Mouse (Mus musculus): Measurements from ENCODE around the gene Cep85l. TPM values are rescaled to one million over a fixed set of nuclear protein-coding genes. Genes with fewer than 3 reads are reported as not detected.

Cep85l gene
- polyA plus RNA-seq, 1 experiment from 2014 or later, result 6.6 TPM

DNA sequence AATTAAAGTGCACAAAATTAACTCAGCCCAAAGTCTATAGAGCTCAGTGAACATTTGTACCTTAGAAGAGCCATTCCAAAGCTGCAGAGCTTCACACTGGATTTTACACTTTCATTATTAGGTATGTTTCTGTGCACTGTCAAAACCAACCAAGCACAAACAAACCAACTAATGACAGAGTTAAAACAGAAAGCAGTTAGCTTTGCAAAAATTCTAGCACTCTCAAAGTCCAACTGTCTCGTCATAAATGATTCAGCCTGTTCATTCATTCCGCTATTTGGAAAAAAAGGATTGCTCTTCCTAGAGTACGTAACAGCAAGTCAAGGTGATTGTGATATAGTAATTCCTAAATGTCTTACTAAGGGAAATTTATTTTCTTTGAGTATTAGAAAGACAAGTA, 20.7 kb downstream of the Cep85l start:
- H3K9ac ChIP-seq (replicated peaks; ENCODE audit: low read length), result no peak overlapping the region

DNA sequence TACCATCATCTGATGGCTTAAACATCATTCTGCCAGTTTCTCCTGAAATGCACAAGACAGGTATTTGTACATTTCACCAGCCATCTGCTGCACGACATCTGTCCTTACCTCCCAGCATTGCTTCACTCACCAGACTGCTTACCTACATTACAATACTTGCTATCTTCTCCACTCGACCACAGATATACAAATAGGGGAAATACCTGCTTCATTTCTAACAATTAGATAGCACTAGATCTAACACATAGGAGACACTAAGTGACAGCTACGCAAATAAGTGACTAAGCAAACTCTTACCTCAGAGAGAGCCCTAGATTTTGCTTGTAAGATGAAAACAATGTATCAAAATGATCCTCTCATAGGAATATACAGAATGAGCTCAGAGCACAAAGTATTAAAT, 26.1 kb downstream of the Cep85l start:
- no peaks in the 10 kb centered on the region for H3K9me3 ChIP-seq (replicated peaks; ENCODE audit: control insufficient read depth, low read length)
- no peak overlapping the region for H3K4me3 ChIP-seq (ENCODE audit: low read depth, low read length)
- no peak overlapping the region for H3K27ac ChIP-seq (replicated peaks; ENCODE audit: low read depth, low read length)
- H3K27me3 ChIP-seq (ENCODE audit: control insufficient read depth, insufficient read depth, low read length), result no peaks in the 10 kb centered on the region
- H3K4me2 ChIP-seq (ENCODE audit: low read depth, low read length), result no peak overlapping the region
- H3K36me3 ChIP-seq (replicated peaks; ENCODE audit: control insufficient read depth, insufficient read depth, low read depth, low read length), result no peaks in the 10 kb centered on the region; the same call in none of the 2 replicates
- ATAC-seq (replicated peaks; ENCODE audit: insufficient number of reproducible peaks, low FRiP score, low TSS enrichment, low read depth), result no peak
- H3K4me1 ChIP-seq (ENCODE audit: control insufficient read depth, insufficient read depth, low read length), result no peaks in the 10 kb centered on the region
- no peak for DNase-seq (ENCODE audit: low spot score)
- WGBS, result 81% methylated on average over 3 of the region's 3 CpGs
- H3K9ac ChIP-seq (replicated peaks; ENCODE audit: low read length), result no peak overlapping the region

More for the DNA sequence above, 20.7 kb downstream of the Cep85l start:
- Histone ChIP-seq H3K9me3 (replicated peaks; ENCODE audit: control insufficient read depth, low read length) (no peaks in the 10 kb centered on the region), H3K27me3 (ENCODE audit: control insufficient read depth, insufficient read depth, low read length) (no peaks in the 10 kb centered on the region), H3K36me3 (replicated peaks; ENCODE audit: control insufficient read depth, insufficient read depth, low read depth, low read length) (no peaks in the 10 kb centered on the region; the same call in none of the 2 replicates), H3K4me2 (ENCODE audit: low read depth, low read length) (no peak overlapping the region), H3K27ac (replicated peaks; ENCODE audit: low read depth, low read length) (no peak overlapping the region), H3K4me1 (ENCODE audit: control insufficient read depth, insufficient read depth, low read length) (no peaks in the 10 kb centered on the region), H3K4me3 (ENCODE audit: low read depth, low read length) (no peak overlapping the region)
- no peak for DNase-seq (ENCODE audit: low spot score)
- 86% methylated on average over 3 of the region's 3 CpGs for WGBS
- no peak for ATAC-seq (replicated peaks; ENCODE audit: insufficient number of reproducible peaks, low FRiP score, low TSS enrichment, low read depth)

- Histone ChIP-seq H3K4me3 (ENCODE audit: low read depth, low read length) (no peak overlapping the region), H3K27me3 (ENCODE audit: control insufficient read depth, insufficient read depth, low read length) (no peaks in the 10 kb centered on the region), H3K27ac (replicated peaks; ENCODE audit: low read depth, low read length) (no peak overlapping the region), H3K4me1 (ENCODE audit: control insufficient read depth, insufficient read depth, low read length) (no peaks in the 10 kb centered on the region), H3K9me3 (replicated peaks; ENCODE audit: control insufficient read depth, low read length) (no peaks in the 10 kb centered on the region), H3K9ac (replicated peaks; ENCODE audit: low read length) (no peak overlapping the region), H3K36me3 (replicated peaks; ENCODE audit: control insufficient read depth, insufficient read depth, low read depth, low read length) (no peaks in the 10 kb centered on the region), H3K4me2 (ENCODE audit: low read depth, low read length) (no peak overlapping the region)
- DNase-seq (ENCODE audit: low spot score) (no peak), ATAC-seq (replicated peaks; ENCODE audit: insufficient number of reproducible peaks, low FRiP score, low TSS enrichment, low read depth) (no peak)
- WGBS, result 76% methylated on average over 1 of the region's 1 CpGs
These were observed 30.5 kb downstream of the Cep85l start for GRCm38 (mm10) chr10:53349254-53349653.

GRCm38 (mm10) chr10:53347787-53348755, 31.7 kb downstream of the Cep85l start:
- no peak overlapping the region for H3K4me3 ChIP-seq (ENCODE audit: low read depth, low read length)
- 62% methylated on average over 10 of the region's 10 CpGs for WGBS
- ATAC-seq (replicated peaks; ENCODE audit: insufficient number of reproducible peaks, low FRiP score, low TSS enrichment, low read depth) (no peak), DNase-seq (ENCODE audit: low spot score) (peak; percentile 82)
- no peak overlapping the region for H3K9ac ChIP-seq (replicated peaks; ENCODE audit: low read length)
- no peaks in the 10 kb centered on the region for H3K36me3 ChIP-seq (replicated peaks; ENCODE audit: control insufficient read depth, insufficient read depth, low read depth, low read length)
- H3K4me2 ChIP-seq (ENCODE audit: low read depth, low read length), result no peak overlapping the region
- no peaks in the 10 kb centered on the region for H3K27me3 ChIP-seq (ENCODE audit: control insufficient read depth, insufficient read depth, low read length)
- H3K27ac ChIP-seq (replicated peaks; ENCODE audit: low read depth, low read length), result no peak overlapping the region
- H3K4me1 ChIP-seq (ENCODE audit: control insufficient read depth, insufficient read depth, low read length), result no peaks in the 10 kb centered on the region
- H3K9me3 ChIP-seq (replicated peaks; ENCODE audit: control insufficient read depth, low read length), result no peaks in the 10 kb centered on the region

- no peaks in the 10 kb centered on the region for H3K36me3 ChIP-seq (replicated peaks; ENCODE audit: control insufficient read depth, insufficient read depth, low read depth, low read length)
- H3K4me2 ChIP-seq (ENCODE audit: low read depth, low read length), result no peak overlapping the region
- no peaks in the 10 kb centered on the region for H3K27me3 ChIP-seq (ENCODE audit: control insufficient read depth, insufficient read depth, low read length)
- no peak for ATAC-seq (replicated peaks; ENCODE audit: insufficient number of reproducible peaks, low FRiP score, low TSS enrichment, low read depth)
- no peaks in the 10 kb centered on the region for H3K9me3 ChIP-seq (replicated peaks; ENCODE audit: control insufficient read depth, low read length)
- H3K27ac ChIP-seq (replicated peaks; ENCODE audit: low read depth, low read length), result no peak overlapping the region
- H3K4me3 ChIP-seq (ENCODE audit: low read depth, low read length), result no peak overlapping the region
- no peak for DNase-seq (ENCODE audit: low spot score)
- no peaks in the 10 kb centered on the region for H3K4me1 ChIP-seq (ENCODE audit: control insufficient read depth, insufficient read depth, low read length)
- WGBS, result 88% methylated on average over 5 of the region's 5 CpGs
- no peak overlapping the region for H3K9ac ChIP-seq (replicated peaks; ENCODE audit: low read length)
These were observed 32.8 kb downstream of the Cep85l start for GRCm38 (mm10) chr10:53346916-53347315.

DNA sequence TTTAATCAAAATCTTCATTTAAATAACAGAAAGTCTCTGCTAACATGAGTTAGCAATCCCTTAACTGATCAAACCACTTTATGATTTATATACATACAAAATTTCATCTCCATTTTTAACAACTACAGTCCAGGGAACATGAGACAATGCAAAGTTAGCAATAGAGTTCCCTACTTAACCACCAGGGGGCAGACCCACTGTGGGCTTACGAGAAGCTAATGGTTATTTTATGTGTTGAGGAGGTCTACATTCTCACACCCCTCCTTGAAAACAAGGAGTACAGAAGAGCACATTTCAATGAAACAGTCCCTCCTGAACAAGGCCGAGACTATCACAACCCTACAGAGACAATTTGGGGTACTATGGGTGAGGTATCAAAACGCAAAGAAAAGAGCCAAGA, 33.2 kb downstream of the Cep85l start:
- Histone ChIP-seq H3K4me3 (ENCODE audit: low read depth, low read length) (no peak overlapping the region), H3K9ac (replicated peaks; ENCODE audit: low read length) (no peak overlapping the region), H3K27ac (replicated peaks; ENCODE audit: low read depth, low read length) (no peak overlapping the region), H3K4me1 (ENCODE audit: control insufficient read depth, insufficient read depth, low read length) (no peaks in the 10 kb centered on the region), H3K9me3 (replicated peaks; ENCODE audit: control insufficient read depth, low read length) (no peaks in the 10 kb centered on the region), H3K36me3 (replicated peaks; ENCODE audit: control insufficient read depth, insufficient read depth, low read depth, low read length) (no peaks in the 10 kb centered on the region), H3K4me2 (ENCODE audit: low read depth, low read length) (no peak overlapping the region), H3K27me3 (ENCODE audit: control insufficient read depth, insufficient read depth, low read length) (no peaks in the 10 kb centered on the region)
- DNase-seq (ENCODE audit: low spot score) (peak; percentile 76), ATAC-seq (replicated peaks; ENCODE audit: insufficient number of reproducible peaks, low FRiP score, low TSS enrichment, low read depth) (no peak)
- WGBS, result 47% methylated on average over 3 of the region's 3 CpGs

GRCm38 (mm10) chr10:53345508-53345907, 34.2 kb downstream of the Cep85l start:
- Histone ChIP-seq H3K36me3 (replicated peaks; ENCODE audit: control insufficient read depth, insufficient read depth, low read depth, low read length) (no peaks in the 10 kb centered on the region), H3K27ac (replicated peaks; ENCODE audit: low read depth, low read length) (no peak overlapping the region), H3K9ac (replicated peaks; ENCODE audit: low read length) (no peak overlapping the region), H3K4me1 (ENCODE audit: control insufficient read depth, insufficient read depth, low read length) (no peaks in the 10 kb centered on the region), H3K4me3 (ENCODE audit: low read depth, low read length) (no peak overlapping the region), H3K27me3 (ENCODE audit: control insufficient read depth, insufficient read depth, low read length) (no peaks in the 10 kb centered on the region), H3K4me2 (ENCODE audit: low read depth, low read length) (no peak overlapping the region), H3K9me3 (replicated peaks; ENCODE audit: control insufficient read depth, low read length) (no peaks in the 10 kb centered on the region)
- DNase-seq (ENCODE audit: low spot score), result no peak
- 89% methylated on average over 4 of the region's 4 CpGs for WGBS
- ATAC-seq (replicated peaks; ENCODE audit: insufficient number of reproducible peaks, low FRiP score, low TSS enrichment, low read depth), result no peak

- H3K9ac ChIP-seq (replicated peaks; ENCODE audit: low read length), result no peak overlapping the region
These were observed 35.9 kb downstream of the Cep85l start for GRCm38 (mm10) chr10:53343865-53344264.

More at GRCm38 (mm10) chr10:53343865-53344264, 35.9 kb downstream of the Cep85l start:
- 83% methylated on average over 10 of the region's 10 CpGs for WGBS
- no peaks in the 10 kb centered on the region for H3K36me3 ChIP-seq (replicated peaks; ENCODE audit: control insufficient read depth, insufficient read depth, low read depth, low read length)
- H3K27ac ChIP-seq (replicated peaks; ENCODE audit: low read depth, low read length), result no peak overlapping the region
- H3K9me3 ChIP-seq (replicated peaks; ENCODE audit: control insufficient read depth, low read length), result no peaks in the 10 kb centered on the region
- no peaks in the 10 kb centered on the region for H3K27me3 ChIP-seq (ENCODE audit: control insufficient read depth, insufficient read depth, low read length)
- H3K4me2 ChIP-seq (ENCODE audit: low read depth, low read length), result no peak overlapping the region
- no peak overlapping the region for H3K4me3 ChIP-seq (ENCODE audit: low read depth, low read length)
- no peak for DNase-seq (ENCODE audit: low spot score)
- ATAC-seq (replicated peaks; ENCODE audit: insufficient number of reproducible peaks, low FRiP score, low TSS enrichment, low read depth), result no peak
- no peaks in the 10 kb centered on the region for H3K4me1 ChIP-seq (ENCODE audit: control insufficient read depth, insufficient read depth, low read length)

Measured in embryonic facial prominence, embryonic 11.5 days (tissue).